Mouse (Mus musculus): ENCODE results near the gene Fez1. TPM values are rescaled to one million over a fixed set of nuclear protein-coding genes. Genes with fewer than 3 reads are reported as not detected.

Fez1 gene
- total RNA-seq, 1 experiment from 2014 or later: 1.1 TPM

DNA sequence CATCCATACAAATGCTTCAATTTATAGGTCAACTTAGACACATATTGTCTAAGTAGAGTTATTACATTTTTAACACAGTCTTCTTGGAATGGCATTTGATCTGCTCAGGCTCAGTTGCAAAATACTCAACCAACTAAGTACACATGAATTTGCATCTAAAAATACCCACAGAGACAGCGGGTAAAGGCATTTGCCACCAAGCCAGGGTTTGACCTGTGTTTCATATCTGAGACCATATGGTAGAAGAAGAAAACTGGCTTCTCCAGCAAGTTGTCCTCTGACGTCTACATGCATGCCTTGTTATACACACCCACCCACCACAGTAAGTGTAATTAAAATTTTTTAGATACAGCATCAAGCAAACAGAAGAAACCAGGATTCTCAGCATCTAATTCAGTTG, 52.1 kb downstream of the Fez1 start:
- ATAC-seq (replicated peaks in 1 of 2; ENCODE audit: insufficient read depth in 1 of 2, low FRiP score in 2 of 2, low TSS enrichment in 1 of 2, low read depth in 1 of 2, poor library complexity in 2 of 2, severe bottlenecking in 2 of 2): no peak

DNA sequence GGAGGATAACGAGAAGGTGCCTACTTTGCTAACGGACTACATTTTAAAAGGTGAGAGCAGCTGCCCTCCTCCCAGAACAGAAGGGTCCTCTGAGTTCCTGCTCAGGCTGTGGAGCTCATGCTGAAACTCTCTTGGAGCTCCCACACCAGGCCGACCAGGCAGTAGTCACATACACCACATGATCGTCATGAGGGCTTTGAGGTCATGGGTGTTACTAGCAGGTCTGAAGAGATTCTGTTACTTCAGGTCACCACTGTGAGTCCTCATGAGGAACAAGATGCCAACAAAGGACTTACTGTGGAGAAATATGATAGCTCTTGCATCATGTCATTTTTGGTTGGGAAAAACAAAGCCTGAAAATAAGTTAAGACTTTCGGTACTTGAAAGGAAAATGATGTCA, 54.6 kb downstream of the Fez1 start:
- ATAC-seq (replicated peaks in 1 of 2; ENCODE audit: insufficient read depth in 1 of 2, low FRiP score in 2 of 2, low TSS enrichment in 1 of 2, low read depth in 1 of 2, poor library complexity in 2 of 2, severe bottlenecking in 2 of 2): no peak

DNA sequence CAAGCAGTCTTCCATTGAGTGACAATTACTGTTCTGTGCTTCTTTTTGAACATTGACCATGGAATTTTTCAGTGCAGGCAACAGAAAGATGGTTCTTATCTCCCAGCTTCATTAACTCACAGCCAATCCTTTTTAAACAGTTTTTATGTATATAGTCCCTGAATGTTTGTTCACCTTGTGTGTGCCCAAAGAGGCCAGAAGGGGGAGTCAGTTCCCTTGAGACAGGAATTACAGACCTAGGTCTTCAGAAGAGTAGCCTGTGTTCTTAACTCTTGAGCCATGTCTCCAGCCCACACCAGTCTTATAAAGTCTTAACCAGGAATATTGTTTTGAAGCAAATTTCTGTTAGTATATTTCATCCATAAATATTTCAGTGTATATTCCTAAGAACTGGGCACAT, 55.1 kb downstream of the Fez1 start:
- ATAC-seq (replicated peaks in 1 of 2; ENCODE audit: insufficient read depth in 1 of 2, low FRiP score in 2 of 2, low TSS enrichment in 1 of 2, low read depth in 1 of 2, poor library complexity in 2 of 2, severe bottlenecking in 2 of 2): no peak

DNA sequence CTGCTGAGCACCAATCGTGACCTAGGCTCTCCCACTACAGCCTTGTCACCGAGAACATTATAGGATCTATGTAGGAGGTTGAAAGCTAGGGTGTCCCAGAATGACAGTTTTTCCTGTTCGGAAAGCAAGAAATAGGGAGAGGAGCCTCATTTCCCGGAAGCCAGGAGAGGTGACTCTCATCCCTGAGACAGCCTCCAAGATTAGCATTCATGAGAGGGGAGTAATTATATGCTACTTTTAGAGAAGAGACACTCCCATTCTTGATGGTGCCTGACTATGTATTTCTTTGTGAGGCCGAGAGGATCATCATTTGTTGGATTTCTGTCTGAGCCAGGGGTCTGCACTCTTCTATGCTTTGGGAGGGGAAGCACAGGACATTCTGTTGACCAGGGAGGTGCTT, 60.0 kb downstream of the Fez1 start:
- no peak for ATAC-seq (replicated peaks in 1 of 2; ENCODE audit: insufficient read depth in 1 of 2, low FRiP score in 2 of 2, low TSS enrichment in 1 of 2, low read depth in 1 of 2, poor library complexity in 2 of 2, severe bottlenecking in 2 of 2)

DNA sequence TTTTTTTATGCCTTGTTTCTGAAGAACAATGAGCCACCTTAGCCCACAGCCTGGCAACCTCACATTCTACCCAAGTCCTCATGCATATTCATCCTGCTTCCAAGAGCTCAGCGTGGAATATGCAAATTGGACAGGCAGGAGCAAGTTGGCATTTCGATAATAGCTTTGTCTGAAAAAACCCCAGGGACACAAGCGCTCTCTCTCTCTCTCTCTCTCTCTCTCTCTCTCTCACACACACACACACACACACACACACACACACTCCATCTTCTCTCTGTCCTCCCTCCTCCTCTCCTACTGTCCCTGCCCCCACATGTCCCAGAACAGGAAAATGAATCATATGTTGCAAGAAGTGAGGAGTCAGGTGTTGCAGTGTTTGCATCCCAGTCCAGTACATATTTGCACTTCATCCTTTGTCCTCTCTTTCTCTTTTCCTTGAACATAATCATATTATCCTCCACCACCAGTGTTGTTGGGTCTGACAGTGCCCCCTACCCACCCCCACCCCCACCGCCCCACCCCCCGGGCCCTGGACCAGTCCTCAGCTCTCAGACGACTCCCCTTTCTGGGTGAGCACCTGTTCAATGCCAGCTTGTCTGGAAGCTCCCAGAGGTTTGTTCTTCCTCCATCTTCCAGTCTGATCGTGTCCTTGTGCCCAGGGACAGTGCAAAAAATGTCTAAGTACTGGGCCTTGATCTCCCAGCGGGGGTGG, 60.5 kb downstream of the Fez1 start:
- ATAC-seq (replicated peaks in 1 of 2; ENCODE audit: insufficient read depth in 1 of 2, low FRiP score in 2 of 2, low TSS enrichment in 1 of 2, low read depth in 1 of 2, poor library complexity in 2 of 2, severe bottlenecking in 2 of 2): no peak

DNA sequence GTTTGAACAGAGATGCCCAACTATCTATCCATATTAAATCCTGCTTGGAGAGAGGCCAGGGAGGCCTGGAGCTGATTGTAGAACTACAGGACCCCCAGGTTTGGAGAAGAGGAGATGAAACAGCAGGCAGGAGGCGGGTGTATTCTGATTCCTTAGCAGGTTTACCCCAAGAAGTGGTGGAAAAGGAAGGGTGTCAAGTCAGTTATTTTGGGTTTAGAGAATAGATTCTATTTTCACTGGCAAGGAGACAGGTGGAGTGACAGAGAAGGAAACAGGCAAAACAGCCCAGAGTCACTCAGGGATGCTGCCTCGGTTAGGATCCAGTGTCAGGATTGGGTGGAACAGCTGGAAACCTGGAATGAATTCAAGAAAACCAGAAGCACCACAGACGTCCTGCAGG, 61.9 kb downstream of the Fez1 start:
- no peak for ATAC-seq (replicated peaks in 1 of 2; ENCODE audit: insufficient read depth in 1 of 2, low FRiP score in 2 of 2, low TSS enrichment in 1 of 2, low read depth in 1 of 2, poor library complexity in 2 of 2, severe bottlenecking in 2 of 2)

DNA sequence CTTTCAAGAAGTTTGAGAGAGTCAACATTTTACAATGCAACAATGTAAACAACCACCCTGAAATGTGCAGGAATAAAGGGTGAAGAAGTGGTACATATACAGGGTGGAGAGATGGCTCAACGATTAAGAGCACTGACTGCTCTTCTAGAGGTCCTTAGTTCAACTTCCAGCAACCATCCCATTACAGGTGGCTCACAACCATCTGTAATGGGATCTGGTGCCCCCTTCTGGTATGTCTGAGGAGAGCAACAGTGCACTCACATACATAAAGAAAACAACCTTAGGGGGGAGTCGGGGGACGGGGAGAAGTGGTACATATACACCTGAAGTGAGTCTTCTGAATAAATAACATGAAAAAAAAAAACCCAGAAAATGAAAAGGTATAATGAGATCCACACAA, 63.6 kb downstream of the Fez1 start:
- no peak for ATAC-seq (replicated peaks in 1 of 2; ENCODE audit: insufficient read depth in 1 of 2, low FRiP score in 2 of 2, low TSS enrichment in 1 of 2, low read depth in 1 of 2, poor library complexity in 2 of 2, severe bottlenecking in 2 of 2)

DNA sequence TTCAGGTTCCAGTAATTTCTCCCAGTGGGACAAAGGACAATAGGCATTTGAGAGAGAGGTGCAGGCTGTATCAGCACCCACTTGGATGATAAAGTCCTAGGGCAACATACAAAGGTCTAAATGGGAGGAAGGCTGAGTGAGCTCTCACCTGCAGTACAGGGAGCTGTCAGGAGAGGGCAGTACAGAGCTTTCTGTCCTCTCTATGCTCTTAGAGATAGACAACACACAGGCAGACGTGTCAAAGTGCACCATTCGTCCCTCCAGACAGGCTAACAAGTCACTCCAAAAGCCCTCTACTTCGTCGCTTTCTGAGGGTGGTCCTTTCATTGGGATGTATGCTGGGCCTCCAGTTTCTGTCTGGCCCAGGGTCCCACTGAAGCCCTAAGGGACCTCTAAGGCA, 68.9 kb downstream of the Fez1 start:
- ATAC-seq (replicated peaks in 1 of 2; ENCODE audit: insufficient read depth in 1 of 2, low FRiP score in 2 of 2, low TSS enrichment in 1 of 2, low read depth in 1 of 2, poor library complexity in 2 of 2, severe bottlenecking in 2 of 2): peak in 1 of 2 experiments; percentile 75; a peak in 1 of 4 replicates

DNA sequence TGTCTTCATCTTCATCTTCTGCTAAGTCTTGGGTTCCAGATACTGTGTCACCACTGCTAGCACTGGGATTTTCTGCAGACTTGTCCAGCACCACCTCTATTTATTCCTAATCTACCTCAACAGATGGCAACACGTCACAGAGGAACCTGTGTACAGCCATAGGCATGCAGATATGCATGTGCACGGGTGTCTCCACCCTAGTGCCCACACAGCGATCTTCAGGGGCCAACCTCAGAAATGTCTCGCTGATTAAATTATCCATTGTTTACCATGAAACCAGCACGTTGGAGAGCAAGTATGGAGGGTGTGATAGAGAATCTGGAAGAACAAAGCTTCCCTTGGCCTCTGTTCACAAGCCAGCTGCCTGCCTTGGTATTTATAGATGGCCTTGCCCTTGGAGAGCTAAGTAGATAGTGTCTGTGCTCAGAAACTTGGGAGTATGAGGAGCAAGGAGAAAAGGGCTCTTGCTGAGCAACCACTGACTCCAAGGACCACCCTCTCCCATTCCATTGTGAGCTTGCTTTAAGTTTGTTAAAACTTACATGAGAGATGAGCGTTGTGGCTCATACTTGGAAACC, 71.8 kb downstream of the Fez1 start:
- no peak for ATAC-seq (replicated peaks in 1 of 2; ENCODE audit: insufficient read depth in 1 of 2, low FRiP score in 2 of 2, low TSS enrichment in 1 of 2, low read depth in 1 of 2, poor library complexity in 2 of 2, severe bottlenecking in 2 of 2)

DNA sequence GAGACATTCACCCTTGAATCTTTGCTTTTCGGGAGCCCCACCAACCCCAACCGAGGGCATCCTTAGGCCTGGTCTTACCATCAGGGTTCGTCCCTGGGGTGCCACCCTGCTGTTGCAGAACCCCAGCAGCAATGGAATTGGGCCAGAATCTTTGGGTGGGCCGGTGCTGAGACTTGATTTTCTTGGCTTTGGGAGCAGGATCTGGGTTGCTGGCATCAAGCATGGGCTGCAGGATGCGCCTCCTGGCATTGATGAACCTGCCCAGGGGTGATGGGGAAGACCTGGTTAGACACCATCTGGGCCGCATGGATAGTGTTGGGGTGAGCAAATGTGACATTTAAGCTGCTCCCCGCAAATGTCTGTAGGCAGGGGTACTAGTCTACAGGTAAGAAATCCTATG, 72.6 kb downstream of the Fez1 start:
- no peak for ATAC-seq (replicated peaks in 1 of 2; ENCODE audit: insufficient read depth in 1 of 2, low FRiP score in 2 of 2, low TSS enrichment in 1 of 2, low read depth in 1 of 2, poor library complexity in 2 of 2, severe bottlenecking in 2 of 2)

DNA sequence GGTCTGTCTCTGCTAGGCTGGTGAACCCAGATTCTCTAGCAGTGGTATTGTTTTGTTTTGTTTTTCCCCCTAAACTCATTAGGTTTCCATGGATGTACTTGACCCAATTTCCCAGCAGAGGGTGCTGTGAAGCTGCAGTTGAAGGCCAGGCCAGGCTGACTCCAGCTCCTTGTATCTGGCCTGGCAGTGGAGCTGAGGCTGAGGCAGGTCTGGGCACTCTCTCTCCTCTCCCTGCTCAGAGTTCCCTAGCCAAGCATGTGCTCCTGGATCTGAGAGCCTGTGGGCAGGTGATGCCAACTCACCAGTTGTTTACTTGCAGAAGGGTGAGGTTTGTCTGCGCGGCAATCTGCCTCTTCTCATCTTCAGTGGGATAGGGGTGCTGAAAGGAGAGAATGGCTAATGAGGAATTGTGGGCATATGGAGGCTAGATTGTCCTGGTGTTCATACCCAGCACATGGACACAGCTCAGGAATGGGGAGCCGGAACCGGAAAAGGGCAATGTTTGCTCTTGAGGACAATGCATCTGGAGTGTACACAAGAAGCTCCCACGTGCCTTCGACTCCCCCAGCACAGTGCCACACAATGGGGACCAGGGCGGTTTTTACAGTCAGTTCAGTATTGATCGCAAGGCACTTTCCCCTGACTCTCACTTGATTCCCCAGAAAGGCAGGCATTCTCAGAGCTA, 73.5 kb downstream of the Fez1 start:
- peak; percentile 46 to 61; a peak in 3 of 4 replicates for ATAC-seq (replicated peaks in 1 of 2; ENCODE audit: insufficient read depth in 1 of 2, low FRiP score in 2 of 2, low TSS enrichment in 1 of 2, low read depth in 1 of 2, poor library complexity in 2 of 2, severe bottlenecking in 2 of 2)

DNA sequence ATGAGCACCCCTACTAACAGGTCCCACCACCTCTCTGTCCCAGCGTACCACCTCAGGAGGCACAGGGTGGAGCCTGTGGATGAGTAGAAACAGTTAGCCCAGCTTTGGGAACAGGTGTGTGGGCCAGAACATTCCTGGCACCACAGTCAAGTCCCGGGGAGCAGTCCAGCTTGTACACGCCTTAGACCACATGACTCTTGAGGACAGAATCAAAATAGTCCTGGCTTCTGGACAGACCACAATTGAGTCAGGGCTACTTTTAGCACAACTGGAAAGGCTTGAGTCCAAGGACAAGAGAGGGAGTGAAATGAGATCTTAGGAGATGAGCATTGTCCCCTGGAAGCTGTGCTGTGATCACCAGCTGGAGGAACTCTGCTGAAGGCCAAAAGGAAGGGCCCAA, 76.9 kb downstream of the Fez1 start:
- no peak for ATAC-seq (replicated peaks in 1 of 2; ENCODE audit: insufficient read depth in 1 of 2, low FRiP score in 2 of 2, low TSS enrichment in 1 of 2, low read depth in 1 of 2, poor library complexity in 2 of 2, severe bottlenecking in 2 of 2)

DNA sequence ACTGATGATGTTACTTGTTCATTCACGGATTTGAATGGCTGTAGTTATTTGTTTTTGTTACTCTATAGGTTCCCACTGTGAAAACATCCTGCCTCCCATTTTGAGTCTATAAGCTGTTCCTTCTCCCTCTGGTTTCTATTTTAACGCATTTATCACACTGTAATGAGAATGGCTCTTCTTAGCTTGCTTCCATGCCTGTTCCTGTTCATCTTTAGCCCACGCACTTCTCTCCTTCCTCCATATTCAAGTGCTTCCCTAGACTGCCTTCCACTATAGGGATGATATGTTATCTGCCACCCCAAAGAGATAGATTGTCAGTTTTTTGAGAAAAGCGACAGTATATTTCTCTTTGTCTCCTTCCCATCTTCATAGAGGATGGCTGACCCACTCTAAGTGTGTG, 78.8 kb downstream of the Fez1 start:
- ATAC-seq (replicated peaks in 1 of 2; ENCODE audit: insufficient read depth in 1 of 2, low FRiP score in 2 of 2, low TSS enrichment in 1 of 2, low read depth in 1 of 2, poor library complexity in 2 of 2, severe bottlenecking in 2 of 2): no peak

DNA sequence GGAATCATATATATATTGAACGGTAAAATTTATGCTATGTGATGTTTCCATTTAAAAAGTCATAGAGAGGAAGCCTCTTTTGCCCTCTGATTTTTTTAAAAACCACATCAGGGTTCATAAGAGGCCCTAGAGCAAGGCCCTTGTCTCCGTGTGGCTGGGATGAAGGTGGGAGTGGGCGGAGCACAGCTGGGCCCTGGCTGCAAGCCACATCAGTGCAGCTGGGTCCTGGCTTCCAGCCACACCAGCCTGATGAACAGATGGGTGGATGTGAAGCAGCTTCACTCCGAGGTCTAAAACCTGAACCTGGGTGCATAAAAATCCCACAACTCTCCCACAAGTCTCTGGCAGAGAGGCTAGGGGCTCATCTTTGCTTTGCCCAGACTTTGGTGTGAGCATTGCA, 83.8 kb downstream of the Fez1 start:
- peak; percentile 42 to 55; a peak in 2 of 4 replicates for ATAC-seq (replicated peaks in 1 of 2; ENCODE audit: insufficient read depth in 1 of 2, low FRiP score in 2 of 2, low TSS enrichment in 1 of 2, low read depth in 1 of 2, poor library complexity in 2 of 2, severe bottlenecking in 2 of 2)

DNA sequence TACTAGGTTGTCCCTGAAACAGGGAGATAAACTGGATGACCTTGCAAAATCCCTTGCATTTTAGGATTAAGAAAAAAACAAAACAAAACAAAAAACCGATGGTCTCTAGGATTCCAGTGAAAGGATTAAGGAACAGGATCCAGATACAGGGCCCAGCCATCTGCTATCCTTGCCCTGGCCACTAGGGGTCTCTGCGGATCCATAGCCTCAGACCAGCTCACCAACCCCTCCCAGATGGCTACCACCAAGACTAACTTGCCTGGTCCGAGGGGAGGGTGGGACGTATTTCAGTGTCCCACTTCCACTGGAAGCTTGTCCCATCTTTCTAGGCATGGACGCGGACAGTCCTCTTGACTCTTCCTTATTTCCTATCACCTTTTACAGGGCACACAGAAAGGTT, 94.7 kb downstream of the Fez1 start:
- peak; percentile 84 to 90 for ATAC-seq (replicated peaks in 1 of 2; ENCODE audit: insufficient read depth in 1 of 2, low FRiP score in 2 of 2, low TSS enrichment in 1 of 2, low read depth in 1 of 2, poor library complexity in 2 of 2, severe bottlenecking in 2 of 2)

DNA sequence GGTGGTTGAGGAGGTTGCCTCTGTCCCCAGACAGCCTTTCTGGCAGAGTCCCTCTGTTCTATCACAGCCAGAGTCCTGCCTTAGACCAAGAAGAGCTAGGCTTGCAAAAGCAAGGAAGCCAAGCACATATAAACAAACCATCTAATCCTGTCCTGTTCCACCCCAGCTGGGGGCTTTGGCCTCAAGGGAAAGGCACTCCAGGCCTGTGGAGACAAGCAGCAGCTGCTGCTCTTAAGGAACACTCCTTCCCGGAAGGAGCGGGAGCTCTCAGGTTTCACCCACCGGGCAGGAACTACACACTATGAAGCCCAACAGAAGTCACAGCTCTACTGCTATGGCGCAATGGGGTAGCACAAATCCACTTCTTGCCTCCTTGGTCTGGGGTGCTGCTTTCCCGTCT, 95.3 kb downstream of the Fez1 start:
- ATAC-seq (replicated peaks in 1 of 2; ENCODE audit: insufficient read depth in 1 of 2, low FRiP score in 2 of 2, low TSS enrichment in 1 of 2, low read depth in 1 of 2, poor library complexity in 2 of 2, severe bottlenecking in 2 of 2): no peak

DNA sequence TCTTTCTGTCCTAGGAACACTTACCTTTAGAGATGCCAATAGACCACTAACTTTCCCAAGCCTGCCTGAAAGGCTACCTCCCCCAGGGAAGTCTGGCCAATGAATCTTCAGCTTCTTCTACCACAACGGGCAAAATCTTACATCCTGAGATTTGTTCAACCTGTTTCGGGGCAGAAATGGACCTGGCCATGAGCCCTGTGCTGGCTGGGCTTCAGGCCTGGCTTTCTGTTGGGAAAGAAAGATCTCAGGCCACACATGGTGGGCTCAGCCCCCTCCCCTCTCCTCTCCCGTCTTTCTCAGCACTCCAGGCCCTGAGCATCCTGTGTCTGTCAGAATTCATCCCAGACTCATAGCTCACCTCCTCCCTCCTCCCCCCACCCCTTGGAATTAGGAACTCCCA, 96.9 kb downstream of the Fez1 start:
- ATAC-seq (replicated peaks in 1 of 2; ENCODE audit: insufficient read depth in 1 of 2, low FRiP score in 2 of 2, low TSS enrichment in 1 of 2, low read depth in 1 of 2, poor library complexity in 2 of 2, severe bottlenecking in 2 of 2): no peak

DNA sequence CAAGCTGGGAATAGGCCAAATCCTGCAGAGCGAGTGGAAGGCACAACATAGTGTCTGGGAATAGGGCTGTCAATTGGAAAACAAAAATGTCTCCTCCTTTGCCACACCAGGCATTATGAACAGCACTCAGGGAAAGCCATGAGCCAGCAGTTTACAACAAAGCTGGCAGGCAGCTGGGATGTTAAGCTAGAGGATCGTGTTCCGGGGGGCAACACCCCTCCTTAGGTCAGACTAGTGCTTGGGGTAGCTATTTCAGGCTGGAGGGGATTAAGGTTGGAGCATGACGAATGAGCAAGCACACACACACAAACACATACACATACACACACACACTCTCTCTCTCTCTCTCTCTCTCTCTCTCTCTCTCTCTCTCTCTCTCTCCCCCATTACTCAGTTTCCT, 97.8 kb downstream of the Fez1 start:
- no peak for ATAC-seq (replicated peaks in 1 of 2; ENCODE audit: insufficient read depth in 1 of 2, low FRiP score in 2 of 2, low TSS enrichment in 1 of 2, low read depth in 1 of 2, poor library complexity in 2 of 2, severe bottlenecking in 2 of 2)
